Mouse (Mus musculus) liver, adult (tissue): Measurements from ENCODE around the gene Hist1h4f.

ENCODE experiments used
- GATA4 ChIP-seq: IDR thresholded peaks from 2 replicates; pipeline ENCODE4 v1.6.1; 2014; ENCODE audit warnings: mild to moderate bottlenecking, low read length; ENCODE audit not compliant: insufficient replicate concordance

The Hist1h4f gene

DNA sequence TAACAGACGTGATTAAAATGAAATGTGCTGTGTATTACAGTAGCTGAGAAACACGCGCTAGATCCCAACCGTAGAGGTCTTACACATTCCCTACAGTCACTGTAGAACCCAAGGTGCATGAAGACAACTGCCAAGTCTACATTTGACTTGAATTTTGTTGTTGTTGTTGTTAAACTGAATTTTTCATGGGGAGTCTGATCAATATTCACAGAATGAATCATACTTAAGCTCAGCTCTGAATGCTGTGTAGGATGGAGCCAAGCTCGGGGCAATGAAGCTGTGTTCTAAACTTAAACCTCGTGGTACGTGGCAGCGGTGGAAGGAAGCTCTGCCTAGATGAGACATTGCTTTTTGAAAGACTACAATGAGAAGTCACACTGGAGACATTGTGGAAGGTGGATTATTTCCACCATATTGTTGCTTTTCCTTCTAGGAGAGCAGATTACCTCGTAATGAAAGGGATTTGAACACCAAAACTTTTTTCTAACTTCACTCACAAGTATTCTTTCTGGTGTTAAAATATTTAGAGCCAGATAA lies 49.3 kb downstream of the Hist1h4f start:
- TF ChIP-seq GATA4: no peak

- TF ChIP-seq GATA4: no peak
Observed at GRCm38 (mm10) chr13:23501511-23501910, 49.9 kb downstream of the Hist1h4f start.
